Mouse (Mus musculus): ENCODE results near the gene Plk3. TPM values are rescaled to one million over a fixed set of nuclear protein-coding genes. Genes with fewer than 3 reads are reported as not detected.

Gene Plk3
- polyA plus RNA-seq, 1 experiment from 2014 or later = 19.1 TPM

DNA sequence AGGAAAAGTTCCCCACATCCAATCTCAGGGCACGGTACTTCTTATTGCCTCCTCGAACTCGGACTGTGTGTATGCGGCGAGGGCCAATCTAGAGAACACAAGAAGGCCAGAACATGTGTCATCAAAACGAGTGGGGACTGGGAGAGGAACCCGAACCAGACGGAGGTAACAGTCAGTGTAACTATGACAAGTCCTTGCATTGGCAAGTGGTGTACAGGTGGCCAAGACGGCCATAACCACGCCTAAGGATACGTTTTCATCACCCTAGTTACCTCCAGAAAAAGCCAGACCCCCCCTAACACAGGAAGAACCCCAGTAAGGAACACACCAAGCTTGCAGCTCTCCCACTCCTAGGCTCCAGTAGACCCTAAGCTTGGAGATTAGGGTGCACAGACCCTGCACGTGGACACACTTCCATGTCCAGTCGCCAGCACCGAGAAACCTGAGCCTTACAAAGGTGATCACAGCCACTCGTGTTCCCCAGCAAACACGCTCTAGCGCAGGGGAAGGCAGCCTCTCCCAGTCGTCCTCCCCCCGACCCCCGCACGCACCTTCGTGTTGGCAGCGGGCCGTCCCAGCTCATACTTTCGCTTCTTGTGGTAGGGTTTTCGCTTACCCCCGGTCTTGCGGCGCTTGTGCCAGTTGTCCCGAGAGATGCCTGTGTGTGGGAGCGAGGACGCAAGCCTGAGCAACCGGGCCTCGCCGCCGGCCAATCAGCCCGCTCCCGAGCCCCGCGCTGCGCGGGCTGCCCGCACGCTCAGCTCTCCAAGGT, 21.4 kb upstream of the Plk3 start:
- peak overlapping the region; percentile 92 for H3K27ac ChIP-seq (ENCODE audit: low read depth, low read length)
- peaks cover 40% of the 10 kb centered on the region for H3K36me3 ChIP-seq (ENCODE audit: control insufficient read depth, insufficient read depth, low read length)
- H3K4me2 ChIP-seq (ENCODE audit: low read depth, low read length) = peak overlapping the region; percentile 97
- H3K9me3 ChIP-seq (ENCODE audit: control insufficient read depth, low read length) = no peaks in the 10 kb centered on the region
- H3K4me3 ChIP-seq (ENCODE audit: low read depth, low read length) = peak overlapping the region; percentile 96
- no peak; the same call in 1 of the 2 replicates for ATAC-seq (ENCODE audit: low read depth)
- no peaks in the 10 kb centered on the region for H3K4me1 ChIP-seq (ENCODE audit: control insufficient read depth, insufficient read depth, low read length)
- WGBS = 2% methylated on average over 44 of the region's 44 CpGs
- peak overlapping the region; percentile 95 for H3K9ac ChIP-seq (replicated peaks; ENCODE audit: low read depth, low read length)
- no peaks in the 10 kb centered on the region for H3K27me3 ChIP-seq (ENCODE audit: control insufficient read depth, insufficient read depth, low read length)

DNA sequence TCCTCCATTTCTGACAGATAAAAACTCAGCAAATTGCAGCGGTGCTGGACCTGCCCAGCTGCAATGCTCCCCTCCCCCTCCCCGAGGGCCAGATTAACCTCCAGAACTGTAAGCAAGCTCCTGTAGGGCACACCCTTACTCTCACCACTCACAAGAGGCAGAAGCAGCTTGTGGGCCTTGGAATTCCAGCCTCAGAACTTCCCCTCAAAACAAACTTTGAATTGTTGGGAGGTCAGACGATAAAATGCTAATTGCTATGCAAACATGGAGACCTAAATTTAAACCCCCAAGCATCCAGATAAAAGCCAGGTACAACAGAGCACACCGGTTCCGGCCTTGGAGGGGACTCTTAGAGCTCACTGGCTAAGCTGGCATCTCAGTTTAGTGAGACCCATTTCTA, 19.0 kb upstream of the Plk3 start:
- Histone ChIP-seq H3K4me1 (ENCODE audit: control insufficient read depth, insufficient read depth, low read length) (no peaks in the 10 kb centered on the region), H3K9ac (replicated peaks; ENCODE audit: low read depth, low read length) (no peak overlapping the region), H3K27ac (ENCODE audit: low read depth, low read length) (no peak overlapping the region), H3K9me3 (ENCODE audit: control insufficient read depth, low read length) (no peaks in the 10 kb centered on the region), H3K27me3 (ENCODE audit: control insufficient read depth, insufficient read depth, low read length) (no peaks in the 10 kb centered on the region), H3K4me3 (ENCODE audit: low read depth, low read length) (no peak overlapping the region), H3K36me3 (ENCODE audit: control insufficient read depth, insufficient read depth, low read length) (peaks cover 40% of the 10 kb centered on the region), H3K4me2 (ENCODE audit: low read depth, low read length) (no peak overlapping the region)
- no peak for ATAC-seq (ENCODE audit: low read depth)
- WGBS = 88% methylated on average over 5 of the region's 5 CpGs

DNA sequence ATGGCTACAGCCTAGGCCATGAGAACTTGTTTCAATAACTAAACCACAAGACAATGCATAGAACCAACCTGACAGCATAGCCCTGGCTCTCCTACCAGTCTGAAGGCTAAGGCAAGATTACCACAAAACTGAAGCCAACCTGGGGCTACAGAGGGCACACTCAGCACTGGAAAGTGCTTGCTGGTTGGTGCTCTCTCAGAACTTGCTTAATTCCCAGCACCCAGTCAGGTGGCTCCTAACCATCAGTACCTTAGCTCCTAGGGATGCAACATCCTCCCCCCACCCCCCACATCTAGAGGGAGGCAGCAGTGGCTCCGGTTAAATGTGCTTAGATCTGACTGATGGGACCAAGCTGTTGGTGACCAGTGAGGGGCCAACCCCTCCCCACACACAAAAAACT, 17.7 kb upstream of the Plk3 start:
- H3K36me3 ChIP-seq (ENCODE audit: control insufficient read depth, insufficient read depth, low read length) = peaks cover 40% of the 10 kb centered on the region
- WGBS = 92% methylated on average over 1 of the region's 1 CpGs

DNA sequence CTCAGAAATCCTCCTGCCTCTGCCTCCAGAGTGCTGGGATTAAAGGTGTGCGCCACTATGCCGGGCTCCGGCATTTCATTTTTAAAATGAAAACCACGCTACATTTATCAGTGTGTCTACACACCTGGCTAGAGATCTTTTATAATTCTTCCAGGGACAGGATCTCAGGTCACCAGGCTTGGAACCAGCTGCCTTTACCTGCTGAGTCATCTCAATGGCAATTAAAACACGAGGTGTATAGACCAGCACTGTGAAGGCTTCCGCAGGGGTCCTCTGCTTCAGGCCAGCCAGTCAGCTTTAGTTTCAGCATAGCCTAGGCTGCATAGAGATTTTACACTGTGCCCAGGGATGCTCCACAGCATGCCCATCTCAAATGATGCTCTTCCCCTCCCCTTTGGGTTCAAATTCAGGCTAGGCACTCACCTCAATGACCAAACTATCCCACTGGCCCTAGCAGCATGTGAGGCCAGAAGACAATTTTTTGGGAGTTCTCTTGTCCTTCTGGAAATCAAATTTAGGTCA, 16.5 kb upstream of the Plk3 start:
- 94% methylated on average over 6 of the region's 6 CpGs for WGBS
- Histone ChIP-seq H3K9ac (replicated peaks; ENCODE audit: low read depth, low read length) (no peak overlapping the region), H3K27ac (ENCODE audit: low read depth, low read length) (no peak overlapping the region), H3K4me3 (ENCODE audit: low read depth, low read length) (no peak overlapping the region), H3K4me2 (ENCODE audit: low read depth, low read length) (no peak overlapping the region), H3K36me3 (ENCODE audit: control insufficient read depth, insufficient read depth, low read length) (peaks cover 40% of the 10 kb centered on the region), H3K27me3 (ENCODE audit: control insufficient read depth, insufficient read depth, low read length) (no peaks in the 10 kb centered on the region), H3K4me1 (ENCODE audit: control insufficient read depth, insufficient read depth, low read length) (no peaks in the 10 kb centered on the region), H3K9me3 (ENCODE audit: control insufficient read depth, low read length) (no peaks in the 10 kb centered on the region)
- no peak for ATAC-seq (ENCODE audit: low read depth)

More for the DNA sequence above, 17.7 kb upstream of the Plk3 start:
- H3K4me3 ChIP-seq (ENCODE audit: low read depth, low read length) = no peak overlapping the region
- no peak overlapping the region for H3K9ac ChIP-seq (replicated peaks; ENCODE audit: low read depth, low read length)
- H3K27ac ChIP-seq (ENCODE audit: low read depth, low read length) = no peak overlapping the region
- H3K27me3 ChIP-seq (ENCODE audit: control insufficient read depth, insufficient read depth, low read length) = no peaks in the 10 kb centered on the region
- no peak overlapping the region for H3K4me2 ChIP-seq (ENCODE audit: low read depth, low read length)
- no peak for ATAC-seq (ENCODE audit: low read depth)
- no peaks in the 10 kb centered on the region for H3K4me1 ChIP-seq (ENCODE audit: control insufficient read depth, insufficient read depth, low read length)
- no peaks in the 10 kb centered on the region for H3K9me3 ChIP-seq (ENCODE audit: control insufficient read depth, low read length)

DNA sequence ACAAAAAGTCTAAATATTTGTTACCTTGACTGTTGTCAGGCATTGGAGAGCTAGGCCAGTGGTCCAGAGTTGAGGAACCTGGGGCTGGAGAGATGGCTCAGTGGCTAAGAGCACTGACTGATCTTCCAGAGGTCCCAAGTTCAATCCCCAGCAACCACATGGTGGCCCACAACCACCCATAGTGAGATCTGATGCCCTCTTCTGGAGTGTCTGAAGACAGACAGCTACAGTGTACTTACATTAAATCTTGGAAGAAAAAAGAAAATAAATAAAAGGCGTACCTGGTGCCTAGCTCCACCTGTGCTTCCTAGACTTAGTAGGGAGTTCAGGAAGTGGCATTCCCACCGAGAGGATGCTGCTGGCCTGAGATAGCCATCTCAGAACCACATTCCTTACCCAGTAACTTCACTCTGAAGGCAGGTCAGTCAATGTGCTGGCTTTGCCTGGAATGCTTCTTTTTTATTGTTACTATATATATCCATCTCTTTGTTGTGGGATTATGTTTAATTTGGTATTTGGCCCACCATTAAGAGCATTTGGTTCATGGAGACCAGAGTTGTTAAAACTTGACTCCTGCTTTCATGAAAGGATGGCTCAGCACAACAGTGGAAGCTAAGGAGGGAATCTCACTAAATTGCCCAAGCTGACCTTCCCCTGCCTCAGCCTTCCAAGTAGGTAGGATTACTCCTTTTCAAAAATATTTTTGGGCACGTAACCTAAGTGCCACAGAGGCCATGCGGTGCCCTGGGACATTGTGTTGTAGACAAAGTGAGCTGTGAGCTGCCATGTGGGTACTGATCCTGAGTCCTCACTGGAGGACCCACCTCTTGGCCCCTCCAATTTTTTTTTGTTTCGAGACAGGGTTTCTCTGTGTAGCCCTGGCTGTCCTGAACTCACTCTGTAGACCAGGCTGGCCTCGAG, 15.8 kb upstream of the Plk3 start:
- Histone ChIP-seq H3K27ac (ENCODE audit: low read depth, low read length) (no peak overlapping the region), H3K4me3 (ENCODE audit: low read depth, low read length) (no peak overlapping the region), H3K27me3 (ENCODE audit: control insufficient read depth, insufficient read depth, low read length) (no peaks in the 10 kb centered on the region), H3K9ac (replicated peaks; ENCODE audit: low read depth, low read length) (no peak overlapping the region), H3K9me3 (ENCODE audit: control insufficient read depth, low read length) (no peaks in the 10 kb centered on the region), H3K4me2 (ENCODE audit: low read depth, low read length) (no peak overlapping the region), H3K4me1 (ENCODE audit: control insufficient read depth, insufficient read depth, low read length) (no peaks in the 10 kb centered on the region), H3K36me3 (ENCODE audit: control insufficient read depth, insufficient read depth, low read length) (peaks cover 40% of the 10 kb centered on the region)
- 77% methylated on average over 6 of the region's 6 CpGs for WGBS
- ATAC-seq (ENCODE audit: low read depth) = no peak

DNA sequence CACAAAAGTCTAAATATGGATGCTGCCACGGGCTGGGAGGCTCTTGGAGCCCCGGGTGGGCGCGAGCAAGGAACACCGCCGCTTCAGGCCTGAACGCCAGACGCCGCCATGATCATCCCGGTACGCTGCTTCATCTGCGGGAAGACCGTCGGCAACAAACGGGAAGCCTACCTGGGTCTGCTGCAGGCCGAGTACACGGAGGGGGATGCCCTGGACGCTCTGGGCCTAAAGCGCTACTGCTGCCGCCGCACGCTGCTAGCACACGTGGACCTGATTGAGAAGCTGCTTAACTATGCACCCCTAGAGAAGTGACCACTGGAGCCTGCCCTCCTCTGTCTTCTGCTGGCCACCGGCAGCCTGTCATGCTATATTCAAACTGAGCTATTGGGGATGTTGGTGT, 15.1 kb upstream of the Plk3 start:
- 68% methylated on average over 24 of the region's 24 CpGs for WGBS
- Histone ChIP-seq H3K9ac (replicated peaks; ENCODE audit: low read depth, low read length) (no peak overlapping the region), H3K9me3 (ENCODE audit: control insufficient read depth, low read length) (no peaks in the 10 kb centered on the region), H3K4me2 (ENCODE audit: low read depth, low read length) (no peak overlapping the region), H3K36me3 (ENCODE audit: control insufficient read depth, insufficient read depth, low read length) (peaks cover 33% of the 10 kb centered on the region), H3K27ac (ENCODE audit: low read depth, low read length) (no peak overlapping the region), H3K27me3 (ENCODE audit: control insufficient read depth, insufficient read depth, low read length) (no peaks in the 10 kb centered on the region), H3K4me3 (ENCODE audit: low read depth, low read length) (no peak overlapping the region), H3K4me1 (ENCODE audit: control insufficient read depth, insufficient read depth, low read length) (no peaks in the 10 kb centered on the region)
- ATAC-seq (ENCODE audit: low read depth) = no peak

DNA sequence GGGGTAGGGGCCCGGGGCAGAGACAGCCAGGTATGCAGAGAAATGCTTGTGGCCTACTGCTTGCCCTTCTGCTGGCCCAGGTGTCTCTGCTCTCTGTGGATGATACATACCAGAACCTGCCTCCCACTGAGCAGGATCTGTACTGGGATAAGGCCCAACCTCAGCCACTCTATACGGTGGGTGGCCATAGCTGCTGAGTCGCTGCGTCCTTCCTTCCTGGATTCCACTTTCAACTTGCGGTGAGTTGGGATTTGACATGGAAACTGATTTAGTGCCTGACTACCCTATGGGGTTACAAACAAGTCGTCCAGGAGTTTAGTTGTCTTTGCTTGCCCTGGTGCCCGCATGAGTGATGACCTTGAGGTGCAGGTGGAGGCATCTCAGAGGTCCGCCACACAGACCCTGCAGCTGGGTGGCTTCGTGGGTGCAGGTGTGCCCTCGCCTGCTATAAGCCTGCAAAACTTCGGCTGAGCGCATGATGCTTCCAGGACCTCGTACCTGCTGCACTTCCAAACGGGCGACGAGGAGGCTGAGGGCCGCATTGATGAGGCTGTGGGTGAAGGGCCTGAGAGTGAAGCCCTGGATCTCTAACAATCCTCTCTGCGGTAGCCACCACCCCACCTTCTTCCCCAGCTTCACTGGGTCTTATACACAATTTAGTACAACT, 14.4 kb upstream of the Plk3 start:
- H3K36me3 ChIP-seq (ENCODE audit: control insufficient read depth, insufficient read depth, low read length) = peaks cover 27% of the 10 kb centered on the region
- no peak for ATAC-seq (ENCODE audit: low read depth)
- 85% methylated on average over 18 of the region's 18 CpGs for WGBS

DNA sequence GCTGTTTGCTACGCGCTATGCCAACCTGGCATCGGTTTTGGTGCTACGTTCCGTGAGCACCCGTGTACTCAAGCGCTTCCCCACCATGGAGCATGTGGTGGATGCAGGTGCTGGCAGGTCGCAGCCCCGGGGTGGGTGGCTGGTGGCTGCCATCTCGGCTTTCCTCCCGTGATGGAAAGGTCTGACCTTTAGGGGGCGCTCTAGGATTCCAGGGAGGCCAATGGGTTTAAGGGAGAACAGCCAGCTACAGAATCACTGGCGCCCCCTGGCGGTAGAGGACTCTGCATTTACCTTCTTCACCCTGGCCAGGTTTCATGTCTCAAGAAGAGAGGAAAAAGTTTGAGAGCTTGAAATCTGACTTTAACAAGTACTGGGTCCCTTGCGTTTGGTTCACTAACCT, 12.4 kb upstream of the Plk3 start:
- Histone ChIP-seq H3K9me3 (ENCODE audit: control insufficient read depth, low read length) (no peaks in the 10 kb centered on the region), H3K4me1 (ENCODE audit: control insufficient read depth, insufficient read depth, low read length) (no peaks in the 10 kb centered on the region)

More for the DNA sequence above, 14.4 kb upstream of the Plk3 start:
- Histone ChIP-seq H3K27ac (ENCODE audit: low read depth, low read length) (no peak overlapping the region), H3K9me3 (ENCODE audit: control insufficient read depth, low read length) (no peaks in the 10 kb centered on the region), H3K4me3 (ENCODE audit: low read depth, low read length) (no peak overlapping the region), H3K4me1 (ENCODE audit: control insufficient read depth, insufficient read depth, low read length) (no peaks in the 10 kb centered on the region), H3K27me3 (ENCODE audit: control insufficient read depth, insufficient read depth, low read length) (no peaks in the 10 kb centered on the region), H3K4me2 (ENCODE audit: low read depth, low read length) (no peak overlapping the region), H3K9ac (replicated peaks; ENCODE audit: low read depth, low read length) (no peak overlapping the region)

More for the DNA sequence above, 12.4 kb upstream of the Plk3 start:
- Histone ChIP-seq H3K27ac (ENCODE audit: low read depth, low read length) (no peak overlapping the region), H3K36me3 (ENCODE audit: control insufficient read depth, insufficient read depth, low read length) (peaks cover 10% of the 10 kb centered on the region), H3K4me2 (ENCODE audit: low read depth, low read length) (no peak overlapping the region), H3K9ac (replicated peaks; ENCODE audit: low read depth, low read length) (no peak overlapping the region), H3K27me3 (ENCODE audit: control insufficient read depth, insufficient read depth, low read length) (no peaks in the 10 kb centered on the region), H3K4me3 (ENCODE audit: low read depth, low read length) (no peak overlapping the region)
- ATAC-seq (ENCODE audit: low read depth) = no peak
- WGBS = 30% methylated on average over 15 of the region's 15 CpGs

All from neural tube, embryonic 14.5 days (tissue).